Mouse (Mus musculus) thymus, postnatal 14 days (tissue): ENCODE data around the gene Rab25.

ENCODE experiments used
- DNase-seq: peaks from one replicate; pipeline ENCODE4 v3.0.0; 2021

The Rab25 gene

GRCm38 (mm10) chr3:88502641-88503504 is 45.2 kb downstream of the Rab25 start:
- DNase-seq, result peak; percentile 54

DNA sequence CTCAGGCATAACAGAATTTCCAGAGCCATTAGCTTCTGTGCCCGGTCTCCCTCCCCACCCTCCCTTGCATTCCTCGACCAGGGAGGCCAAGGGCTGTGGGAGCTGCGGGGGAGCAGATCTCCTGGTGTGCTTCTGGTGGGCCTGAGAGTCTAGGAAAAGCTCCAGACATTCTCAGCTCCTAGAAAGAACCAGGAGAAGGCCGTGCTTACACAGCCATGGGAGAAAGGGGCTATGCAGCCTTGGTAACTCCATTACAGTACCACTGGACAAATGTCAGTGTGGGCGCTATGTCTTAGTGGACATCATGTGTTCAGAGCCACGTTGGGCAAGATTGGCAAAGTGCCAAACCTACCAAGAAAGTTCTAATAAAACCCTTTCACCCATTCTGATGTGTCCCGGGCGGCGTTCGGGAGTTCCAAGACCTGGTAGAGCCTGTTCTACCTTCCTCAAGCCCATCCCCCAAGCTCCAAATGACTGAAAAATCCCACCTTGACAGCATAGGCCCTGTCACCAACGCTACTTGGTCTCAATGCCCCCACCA is 46.0 kb downstream of the Rab25 start:
- DNase-seq, result no peak

DNA sequence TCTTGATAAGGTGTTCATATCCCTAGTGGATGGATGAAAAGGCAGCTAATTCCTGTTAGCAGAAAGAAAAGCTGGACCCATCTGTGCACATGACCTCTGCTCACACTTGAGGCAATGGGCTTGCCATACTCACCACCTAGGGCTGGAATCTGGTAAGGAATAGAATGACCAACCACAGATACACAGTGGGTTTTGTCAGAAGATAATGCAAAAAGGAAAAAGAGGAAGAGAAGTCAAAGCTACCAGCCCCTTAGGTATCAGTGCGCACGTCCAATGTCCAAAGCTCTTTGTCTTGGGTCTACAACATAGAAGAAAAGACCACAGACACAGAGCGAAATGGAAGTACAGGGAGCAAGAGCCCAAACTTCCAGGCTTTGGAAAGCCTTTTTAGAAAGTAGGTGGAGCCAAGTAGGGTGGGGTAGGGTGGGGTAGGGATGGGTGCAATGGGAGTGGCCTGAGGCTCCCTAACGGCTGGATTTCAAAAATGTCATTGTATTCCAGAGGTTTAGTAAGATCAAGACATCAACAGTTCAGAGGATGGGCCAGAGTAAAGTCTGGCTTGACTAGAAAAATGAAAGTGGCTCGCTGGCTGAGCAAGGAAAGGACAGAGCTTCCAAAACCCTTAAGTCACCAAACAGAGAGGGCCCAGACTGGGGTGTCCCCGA is 46.6 kb downstream of the Rab25 start:
- no peak for DNase-seq

GRCm38 (mm10) chr3:88500655-88501365 is 47.3 kb downstream of the Rab25 start:
- DNase-seq, result no peak

GRCm38 (mm10) chr3:88500087-88500486 is 48.0 kb downstream of the Rab25 start:
- DNase-seq, result no peak

DNA sequence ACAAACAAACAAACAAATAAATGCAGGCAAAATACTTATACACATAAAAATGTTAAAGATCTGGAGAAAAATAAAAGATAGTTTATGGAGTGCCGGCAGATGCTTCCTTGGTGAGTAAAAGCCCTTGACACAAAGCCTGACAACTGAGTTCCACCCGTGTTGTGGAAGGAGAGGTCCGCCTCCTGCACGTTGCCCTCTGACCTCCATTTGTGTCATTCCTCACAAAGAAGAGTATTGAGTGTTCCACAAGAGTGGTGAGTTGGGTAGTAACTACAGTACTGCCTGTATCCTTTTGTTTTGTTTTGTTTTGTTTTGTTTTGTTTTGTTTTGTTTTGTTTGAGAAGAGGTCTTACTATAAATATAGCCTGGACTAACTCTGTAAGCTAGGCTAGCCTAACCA is 48.5 kb downstream of the Rab25 start:
- DNase-seq, result no peak

DNA sequence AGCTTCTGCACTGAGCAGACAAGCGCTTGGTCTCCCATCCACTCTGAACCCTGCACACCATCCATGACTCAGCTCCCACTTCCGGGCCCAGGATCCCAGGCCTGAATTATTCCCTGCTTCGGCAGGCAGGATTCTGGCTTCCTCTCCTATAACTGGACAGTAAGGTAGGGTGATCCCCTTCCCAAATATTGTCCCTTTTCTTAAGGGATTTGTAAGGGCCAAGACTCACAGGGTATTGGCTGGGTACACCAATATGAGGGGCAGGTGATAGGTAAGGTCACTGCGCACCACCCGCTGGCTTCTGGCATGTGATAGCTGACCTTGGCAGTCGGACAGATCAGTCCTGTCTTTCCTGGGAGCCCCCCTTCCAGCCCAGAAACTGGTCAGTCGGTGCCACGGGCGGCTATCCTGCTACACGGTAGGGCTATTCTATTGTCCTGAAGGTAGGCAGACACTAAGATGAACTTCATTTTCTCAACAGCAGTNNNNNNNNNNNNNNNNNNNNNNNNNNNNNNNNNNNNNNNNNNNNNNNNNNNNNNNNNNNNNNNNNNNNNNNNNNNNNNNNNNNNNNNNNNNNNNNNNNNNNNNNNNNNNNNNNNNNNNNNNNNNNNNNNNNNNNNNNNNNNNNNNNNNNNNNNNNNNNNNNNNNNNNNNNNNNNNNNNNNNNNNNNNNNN is 52.2 kb downstream of the Rab25 start:
- DNase-seq, result no peak

DNA sequence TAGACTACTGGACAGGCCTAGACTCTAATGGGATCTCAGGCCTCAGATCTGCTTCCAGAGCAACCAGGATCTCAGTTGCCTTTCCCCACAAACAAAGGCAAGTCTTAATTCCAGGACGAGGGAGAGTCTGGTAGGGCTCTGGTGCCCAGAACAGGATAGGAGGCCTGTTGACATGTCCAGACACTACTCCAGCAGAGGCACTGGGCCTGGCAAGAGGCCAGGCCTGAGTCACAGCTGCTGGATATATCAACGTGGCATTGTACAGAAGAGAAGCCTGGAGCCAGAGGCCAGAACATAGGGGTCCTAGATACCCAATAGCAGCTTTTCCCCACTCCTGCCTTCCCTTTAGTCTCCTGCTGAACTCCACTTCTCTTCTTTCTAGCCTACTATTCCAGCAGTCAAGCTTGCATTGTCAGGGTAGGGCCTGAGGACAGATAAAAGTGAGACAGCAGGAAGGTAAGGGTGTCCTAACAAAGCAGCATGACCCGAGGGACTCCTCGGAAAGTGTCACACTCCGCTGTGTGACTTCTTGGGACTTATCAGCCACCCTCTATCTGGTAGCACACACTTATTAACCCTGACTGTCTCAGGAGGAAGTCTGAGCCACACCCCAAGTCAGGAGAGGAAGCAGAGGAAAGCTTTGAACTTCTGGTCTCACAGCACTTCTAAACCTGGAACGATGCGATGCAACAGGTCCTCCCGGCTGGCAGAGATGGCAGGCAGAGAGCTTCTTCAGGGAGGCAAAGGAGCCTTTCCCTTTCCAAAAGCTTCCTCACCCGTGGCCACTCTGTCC is 53.1 kb downstream of the Rab25 start:
- no peak for DNase-seq

DNA sequence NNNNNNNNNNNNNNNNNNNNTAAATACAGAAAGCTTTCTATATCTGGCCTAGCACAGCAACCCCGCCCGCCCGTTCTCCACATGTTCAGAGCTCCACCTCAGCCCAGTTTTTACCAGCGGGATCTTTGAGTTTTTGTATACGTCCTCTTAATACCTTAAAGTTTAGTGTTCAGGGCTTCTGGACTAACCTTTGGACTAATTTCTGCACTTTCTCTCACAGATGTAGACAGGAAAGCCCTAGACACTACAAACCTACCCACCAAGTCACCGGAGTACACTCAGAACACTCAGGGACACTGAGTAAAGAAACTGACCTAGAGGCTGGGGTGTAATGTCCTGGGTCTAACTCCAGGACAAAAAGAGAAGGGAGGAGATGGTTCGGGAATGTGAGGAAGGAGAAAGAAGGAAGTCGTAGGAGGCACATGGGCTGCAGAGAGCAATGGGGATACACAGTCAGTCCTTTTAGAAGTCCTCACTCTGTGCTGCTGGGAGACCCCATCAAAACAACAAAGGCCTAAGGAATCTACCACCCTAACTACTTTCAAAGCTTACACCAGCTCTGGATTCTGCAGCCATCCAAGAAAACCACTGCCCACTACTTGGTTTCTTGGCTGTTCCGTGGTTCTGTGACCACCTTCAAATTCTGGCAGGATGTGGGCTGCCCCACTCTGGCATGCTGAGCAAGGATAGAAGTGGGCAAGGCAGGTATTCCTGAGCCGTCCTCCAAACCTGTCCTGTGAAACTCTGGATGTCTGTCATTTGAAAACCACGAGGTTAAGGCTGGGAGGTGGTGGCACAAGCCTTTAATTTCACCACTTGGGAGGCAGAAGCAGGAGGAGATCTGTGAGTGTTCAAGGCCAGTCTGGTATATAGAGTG is 54.2 kb downstream of the Rab25 start:
- DNase-seq, result no peak
